Mouse (Mus musculus) testis, postnatal 14 days (tissue): ENCODE data around the gene Gm49027.

Experiments used
- DNase-seq: peaks from one replicate; pipeline ENCODE4 v3.0.0; 2021; ENCODE audit warnings: low spot score

Gene Gm49027

GRCm38 (mm10) chr5:123501973-123502372 lies 23.3 kb downstream of the Gm49027 start:
- DNase-seq, result no peak

- DNase-seq, result no peak
Observed at GRCm38 (mm10) chr5:123499717-123500116, 25.6 kb downstream of the Gm49027 start.

- no peak for DNase-seq
Observed at GRCm38 (mm10) chr5:123489935-123490334, 35.4 kb downstream of the Gm49027 start.

GRCm38 (mm10) chr5:123489112-123489785 lies 36.0 kb downstream of the Gm49027 start, which contains the start of the genes Lrrc43 and Il31:
Gene Lrrc43 (plus strand): TSS chr5:123489305.
Gene Il31 (minus strand): TSS chr5:123489489.
- DNase-seq, result no peak

GRCm38 (mm10) chr5:123487659-123488395 lies 37.5 kb downstream of the Gm49027 start:
- DNase-seq, result no peak

GRCm38 (mm10) chr5:123473817-123474216 lies 51.5 kb downstream of the Gm49027 start:
- DNase-seq, result no peak

- no peak for DNase-seq
Observed at GRCm38 (mm10) chr5:123470784-123471400, 54.4 kb downstream of the Gm49027 start.

GRCm38 (mm10) chr5:123464638-123465037 lies 60.6 kb downstream of the Gm49027 start:
- DNase-seq, result no peak
